28 mouse cellular contexts compared by ENCODE assay signal in the genomic region with DNA sequence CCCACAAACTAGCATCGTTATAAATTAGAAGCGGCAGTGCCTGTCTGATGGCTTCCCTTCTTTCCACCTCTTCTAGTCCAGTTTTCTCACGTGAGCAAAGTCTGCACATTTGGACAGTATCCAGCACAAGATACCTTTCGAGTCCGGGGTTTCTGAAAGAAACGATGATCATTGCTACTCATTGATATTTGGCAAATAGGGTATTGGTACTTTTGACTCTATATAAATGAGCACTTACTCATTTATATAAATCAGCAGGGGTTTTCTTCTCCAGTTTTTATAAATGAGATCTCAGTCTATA. TPM values are rescaled to one million over a fixed set of nuclear protein-coding genes. Genes with fewer than 3 reads are reported as not detected.
"Had no signal": no experiment of that assay in that cellular context is flagged by ENCODE, and none has a peak within 500 bp of the region (broad histone marks: within the 10 kb centered on the region; RNA-seq: fewer than 3 reads in every experiment).

No protein-coding gene starts in this region.

- H3K9me3 ChIP-seq: embryonic facial prominence, embryonic 10.5 days; embryonic facial prominence, embryonic 12.5 days; embryonic facial prominence, embryonic 13.5 days; embryonic facial prominence, embryonic 15.5 days; forebrain, embryonic 10.5 days; forebrain, embryonic 12.5 days; forebrain, embryonic 13.5 days; forebrain, embryonic 15.5 days; heart, embryonic 10.5 days had no signal

- H3K4me1 ChIP-seq: embryonic facial prominence, embryonic 15.5 days; heart, embryonic 10.5 days had no signal

- DNase-seq: cerebellum, adult 9-10 months; cerebellum, adult 9-11 months; cerebellum, postnatal 10 days; cerebellum, postnatal 14 days; cerebellum, postnatal 25 days; cerebellum, postnatal 36 days; embryo, embryonic 11 days; forebrain, postnatal 0 days; gastrocnemius, adult 2 months; gastrocnemius, postnatal 10 days; gastrocnemius, postnatal 14 days; gastrocnemius, postnatal 25 days; gastrocnemius, postnatal 36 days; heart, adult 11 months; heart, adult 18-20 months; heart, adult 2 months had no signal

- ATAC-seq: forebrain, embryonic 13.5 days; forebrain, embryonic 14.5 days; forebrain, embryonic 15.5 days; forebrain, embryonic 16.5 days; forebrain, postnatal 0 days had no signal

- H3K4me3 ChIP-seq: embryonic facial prominence, embryonic 10.5 days; embryonic facial prominence, embryonic 12.5 days; embryonic facial prominence, embryonic 13.5 days; embryonic facial prominence, embryonic 15.5 days; erythroblast, embryonic 14.5 days; forebrain, embryonic 10.5 days; forebrain, embryonic 12.5 days; forebrain, embryonic 13.5 days; forebrain, embryonic 15.5 days; gastrocnemius, adult 2 months; heart, adult 2 months; heart, embryonic 10.5 days had no signal

- H3K27me3 ChIP-seq: embryonic facial prominence, embryonic 12.5 days; embryonic facial prominence, embryonic 13.5 days; embryonic facial prominence, embryonic 15.5 days; forebrain, embryonic 12.5 days; forebrain, embryonic 13.5 days; forebrain, embryonic 15.5 days had no signal

RNA-seq across cellular contexts. Expression of a gene that starts 6.6 kb away (rescaled TPM):
- polyA plus RNA-seq: erythroblast, embryonic 14.5 days had no signal
